Mouse (Mus musculus) spleen, adult 2 months (tissue): Measurements from ENCODE around the gene Tab1.

Experiments
- CTCF ChIP-seq: fragments of 200-500 bp; IDR thresholded peaks from 2 replicates; pipeline ENCODE4 v1.5.1; 2011; ENCODE audit warnings: mild to moderate bottlenecking, inconsistent platforms; ENCODE audit not compliant: insufficient read depth, insufficient read length, insufficient replicate concordance; ENCODE audit errors: extremely low read depth
- POLR2A ChIP-seq: fragments of 200-500 bp; IDR thresholded peaks from 2 replicates; pipeline ENCODE4 v1.6.1; 2011; ENCODE audit warnings: low read depth, low read length, inconsistent platforms

GRCm38 (mm10) chr15:80083740-80084139 is 49.2 kb upstream of the Tab1 start:
- no peak for TF ChIP-seq CTCF
- no peak for TF ChIP-seq POLR2A
